10 mouse cellular contexts compared by ENCODE assay signal in genomic region chr2:72113716-72114115, GRCm38 (mm10).
DNase-seq lines count a peak whose midpoint lies in the region; ATAC-seq and TF ChIP-seq lines count a peak whose summit lies in the region.
"Had no signal": no experiment of that assay in that cellular context is flagged by ENCODE, and none has a peak within 500 bp of the region (broad histone marks: within the 10 kb centered on the region; RNA-seq: fewer than 3 reads in every experiment).

No protein-coding gene starts in this region.

- no peak overlapping the region for H3K4me3 ChIP-seq in heart, embryonic 12.5 days
- no peak overlapping the region for H3K4me3 ChIP-seq in lung, embryonic 14.5 days (ENCODE audit: low read depth, low read length)
- H3K4me3 ChIP-seq in heart, postnatal 0 days (ENCODE audit: low read depth, low read length) = no peak overlapping the region
- H3K4me3 ChIP-seq in myocyte = no peak overlapping the region
- H3K4me3 ChIP-seq: forebrain, embryonic 12.5 days; limb, embryonic 15.5 days had no signal

- peaks cover 28% of the 10 kb centered on the region for H3K4me1 ChIP-seq in heart, embryonic 12.5 days (replicated peaks)
- H3K4me1 ChIP-seq in lung, embryonic 14.5 days (ENCODE audit: insufficient read depth) = peaks cover 18% of the 10 kb centered on the region; the same call in 1 of the 2 replicates
- H3K4me1 ChIP-seq in heart, postnatal 0 days (ENCODE audit: control insufficient read depth, insufficient read depth) = peaks cover 25% of the 10 kb centered on the region
- H3K4me1 ChIP-seq: limb, embryonic 15.5 days had no signal

- no peaks in the 10 kb centered on the region for H3K9me3 ChIP-seq in heart, embryonic 12.5 days (replicated peaks)
- no peaks in the 10 kb centered on the region for H3K9me3 ChIP-seq in lung, embryonic 14.5 days (ENCODE audit: low read depth, low read length)
- no peaks in the 10 kb centered on the region for H3K9me3 ChIP-seq in heart, postnatal 0 days (replicated peaks; ENCODE audit: control insufficient read depth, low read length)
- H3K9me3 ChIP-seq: forebrain, embryonic 12.5 days; limb, embryonic 15.5 days had no signal

- no peak for TF ChIP-seq POLR2A in myocyte (IDR thresholded peaks at IDR 0.05; ENCODE audit: insufficient read length, low read depth)

- H3K79me2 ChIP-seq in myocyte (ENCODE audit: control insufficient read depth, insufficient read depth) = no peaks in the 10 kb centered on the region

- no peaks in the 10 kb centered on the region for H3K36me3 ChIP-seq in heart, embryonic 12.5 days
- H3K36me3 ChIP-seq in lung, embryonic 14.5 days (ENCODE audit: insufficient read depth) = no peaks in the 10 kb centered on the region
- H3K36me3 ChIP-seq in heart, postnatal 0 days (replicated peaks; ENCODE audit: control insufficient read depth, insufficient read depth, low read length) = no peaks in the 10 kb centered on the region
- no peaks in the 10 kb centered on the region for H3K36me3 ChIP-seq in myocyte (ENCODE audit: control insufficient read depth, insufficient read depth)
- H3K36me3 ChIP-seq: forebrain, embryonic 12.5 days; limb, embryonic 15.5 days had no signal

- no peak for TF ChIP-seq EP300 in heart, postnatal 0 days (IDR thresholded peaks at IDR 0.05; ENCODE audit: low read depth)

- no peak overlapping the region for H3K9ac ChIP-seq in heart, embryonic 12.5 days
- no peak overlapping the region for H3K9ac ChIP-seq in lung, embryonic 14.5 days
- no peak overlapping the region for H3K9ac ChIP-seq in heart, postnatal 0 days (replicated peaks; ENCODE audit: low read depth, low read length)
- H3K9ac ChIP-seq: forebrain, embryonic 12.5 days; limb, embryonic 15.5 days had no signal

- ATAC-seq in heart, embryonic 12.5 days (ENCODE audit: insufficient number of reproducible peaks, low FRiP score) = no peak
- ATAC-seq in lung, embryonic 14.5 days (ENCODE audit: insufficient read depth) = peak; percentile 6
- no peak for ATAC-seq in heart, postnatal 0 days (ENCODE audit: insufficient read depth, low read depth)
- no peak for ATAC-seq in megakaryocyte, adult 5-6 weeks (ENCODE audit: poor library complexity, severe bottlenecking)

- H3K27ac ChIP-seq in heart, embryonic 12.5 days (ENCODE audit: poor library complexity, severe bottlenecking) = no peak overlapping the region
- peak overlapping the region; percentile 73 for H3K27ac ChIP-seq in lung, embryonic 14.5 days (ENCODE audit: low read depth)
- H3K27ac ChIP-seq in heart, postnatal 0 days (ENCODE audit: low read depth) = peak overlapping the region; percentile 67
- H3K27ac ChIP-seq: forebrain, embryonic 12.5 days; limb, embryonic 15.5 days had no signal

- H3ac ChIP-seq in myocyte (ENCODE audit: control insufficient read depth, insufficient read length) = no peak overlapping the region

- 61% methylated on average over 5 of the region's 5 CpGs for WGBS in heart, embryonic 12.5 days
- 53% methylated on average over 5 of the region's 5 CpGs for WGBS in lung, embryonic 14.5 days
- 73% methylated on average over 5 of the region's 5 CpGs for WGBS in heart, postnatal 0 days

- no peak for TF ChIP-seq CTCF in lung, embryonic 14.5 days (IDR thresholded peaks at IDR 0.05; ENCODE audit: low read depth)
- no peak for TF ChIP-seq CTCF in heart, postnatal 0 days (IDR thresholded peaks at IDR 0.05; ENCODE audit: low read depth)

- DNase-seq in heart, adult 11 months = peak; percentile 94
- DNase-seq in lung, embryonic 14.5 days = peak; percentile 33
- no peak for DNase-seq in lung, adult 18-20 months
- no peak for DNase-seq in heart, postnatal 0 days (ENCODE audit: low spot score)
- no peak for DNase-seq in frontal cortex, postnatal 10 days (ENCODE audit: low spot score in 2 of 2)

- no peak overlapping the region for H3K4me2 ChIP-seq in heart, embryonic 12.5 days
- H3K4me2 ChIP-seq in lung, embryonic 14.5 days = no peak overlapping the region
- no peak overlapping the region for H3K4me2 ChIP-seq in heart, postnatal 0 days (ENCODE audit: low read depth, low read length)
- H3K4me2 ChIP-seq in myocyte (ENCODE audit: low read depth) = peak overlapping the region; percentile 28
- H3K4me2 ChIP-seq: forebrain, embryonic 12.5 days; limb, embryonic 15.5 days had no signal

- H3K27me3 ChIP-seq in heart, embryonic 12.5 days (replicated peaks) = no peaks in the 10 kb centered on the region
- no peaks in the 10 kb centered on the region for H3K27me3 ChIP-seq in lung, embryonic 14.5 days (ENCODE audit: insufficient read depth, low read length)
- H3K27me3 ChIP-seq in heart, postnatal 0 days (ENCODE audit: control insufficient read depth, insufficient read depth, low read length) = no peaks in the 10 kb centered on the region
- no peaks in the 10 kb centered on the region for H3K27me3 ChIP-seq in myocyte (ENCODE audit: control insufficient read depth, insufficient read depth, insufficient read length)
- H3K27me3 ChIP-seq: forebrain, embryonic 12.5 days; limb, embryonic 15.5 days had no signal

TF ChIP-seq in myocyte, 11 proteins besides CTCF, POLR2A, EP300 and RAD21:
- TF ChIP-seq USF1 (IDR thresholded peaks at IDR 0.05; ENCODE audit: low read depth) (no peak), MYOG (IDR thresholded peaks at IDR 0.05; ENCODE audit: control insufficient read depth in 1 of 3, insufficient read depth in 1 of 3, insufficient read length in 2 of 3, low read depth in 2 of 3) (no peak), POLR2AphosphoS2 (IDR thresholded peaks at IDR 0.05; ENCODE audit: insufficient read length, low read depth) (no peak), MAX (IDR thresholded peaks at IDR 0.05; ENCODE audit: low read depth) (no peak), CEBPB (IDR thresholded peaks at IDR 0.05; ENCODE audit: insufficient read depth, poor library complexity, severe bottlenecking) (no peak), MYOD1 (IDR thresholded peaks at IDR 0.05; ENCODE audit: control insufficient read depth in 1 of 3, insufficient read length in 2 of 3, low read depth in 2 of 3) (no peak), E2F4 (IDR thresholded peaks at IDR 0.05; ENCODE audit: insufficient read depth) (no peak), SRF (IDR thresholded peaks at IDR 0.05; ENCODE audit: control insufficient read depth, insufficient read length, low read depth) (no peak), TCF12 (IDR thresholded peaks at IDR 0.05; ENCODE audit: insufficient read depth, poor library complexity, severe bottlenecking) (no peak), REST (IDR thresholded peaks at IDR 0.05; ENCODE audit: insufficient read depth, insufficient read length) (no peak)

Comparison
In these comparisons a context has a peak if more than half of its experiments do, and no peak if none do; other contexts are left out.
1. DNase-seq: peak in heart, adult 11 months (single experiment) and lung, embryonic 14.5 days (single experiment); none in lung, adult 18-20 months (0 of 2), heart, postnatal 0 days (single experiment) and frontal cortex, postnatal 10 days (0 of 2).